8 mouse cellular contexts compared by ENCODE assay signal in genomic region chr17:28247613-28248012, GRCm38 (mm10). TPM values are rescaled to one million over a fixed set of nuclear protein-coding genes. Genes with fewer than 3 reads are reported as not detected.
A peak's percentile ranks its signal among the peaks of the same experiment; 100 is the strongest.
DNase-seq lines count a peak whose midpoint lies in the region; ATAC-seq and TF ChIP-seq lines count a peak whose summit lies in the region.

No protein-coding gene starts in this region.

- peak; percentile 72 for DNase-seq in embryonic facial prominence, embryonic 11.5 days (ENCODE audit: low spot score)
- peak; percentile 35 for DNase-seq in heart, postnatal 4 days
- DNase-seq in lung, postnatal 25 days (ENCODE audit: low spot score), result peak; percentile 48
- DNase-seq in cerebellum, adult 2 months, result no peak
- no peak for DNase-seq in left cerebral cortex, postnatal 10 days (ENCODE audit: extremely low spot score in 1 of 2, low spot score in 2 of 2)
- no peak for DNase-seq in urinary bladder, adult 2 months (ENCODE audit: low spot score)

- 0 out of 2 replicates have a peak overlapping the region, but pooled peaks have one; percentile 4 for H3K9ac ChIP-seq in forebrain, embryonic 12.5 days
- H3K9ac ChIP-seq in forebrain, embryonic 15.5 days (replicated peaks), result no peak overlapping the region
- no peak overlapping the region for H3K9ac ChIP-seq in embryonic facial prominence, embryonic 11.5 days (replicated peaks; ENCODE audit: low read length)

- no peak for TF ChIP-seq POLR2A in cerebellum, adult 2 months (IDR thresholded peaks at IDR 0.05; ENCODE audit: borderline replicate concordance, insufficient read depth, low read length)

- no peak overlapping the region for H3K27ac ChIP-seq in forebrain, embryonic 12.5 days
- no peak overlapping the region for H3K27ac ChIP-seq in forebrain, embryonic 15.5 days (replicated peaks)
- no peak overlapping the region for H3K27ac ChIP-seq in embryonic facial prominence, embryonic 11.5 days (replicated peaks; ENCODE audit: low read depth, low read length)
- no peak overlapping the region for H3K27ac ChIP-seq in cerebellum, adult 2 months (ENCODE audit: insufficient read depth, low read length)

- no peaks in the 10 kb centered on the region for H3K27me3 ChIP-seq in forebrain, embryonic 12.5 days
- no peaks in the 10 kb centered on the region for H3K27me3 ChIP-seq in forebrain, embryonic 15.5 days
- H3K27me3 ChIP-seq in embryonic facial prominence, embryonic 11.5 days (ENCODE audit: control insufficient read depth, insufficient read depth, low read length), result no peaks in the 10 kb centered on the region
- H3K27me3 ChIP-seq in cerebellum, adult 2 months (ENCODE audit: control insufficient read depth, insufficient read depth, low read length), result no peaks in the 10 kb centered on the region

- H3K4me1 ChIP-seq in forebrain, embryonic 12.5 days, result peaks cover 33% of the 10 kb centered on the region
- peaks cover 14% of the 10 kb centered on the region for H3K4me1 ChIP-seq in forebrain, embryonic 15.5 days
- H3K4me1 ChIP-seq in embryonic facial prominence, embryonic 11.5 days (ENCODE audit: control insufficient read depth, insufficient read depth, low read length), result peaks cover 8% of the 10 kb centered on the region
- H3K4me1 ChIP-seq in cerebellum, adult 2 months (ENCODE audit: control insufficient read depth, insufficient read depth, low read length), result 0 out of 2 replicates have a peak, but pooled peaks cover 4% of the 10 kb centered on the region

- intact Hi-C loops in left cerebral cortex, postnatal 10 days (cut with DNase I), result no loop called here

- H3K4me3 ChIP-seq in forebrain, embryonic 12.5 days (replicated peaks), result no peak overlapping the region
- no peak overlapping the region for H3K4me3 ChIP-seq in forebrain, embryonic 15.5 days
- H3K4me3 ChIP-seq in embryonic facial prominence, embryonic 11.5 days (ENCODE audit: low read depth, low read length), result no peak overlapping the region
- no peak overlapping the region for H3K4me3 ChIP-seq in cerebellum, adult 2 months (replicated peaks; ENCODE audit: insufficient read depth, low read depth, low read length)

- H3K36me3 ChIP-seq in forebrain, embryonic 12.5 days (replicated peaks), result no peaks in the 10 kb centered on the region
- H3K36me3 ChIP-seq in forebrain, embryonic 15.5 days, result no peaks in the 10 kb centered on the region
- no peaks in the 10 kb centered on the region; the same call in 1 of the 2 replicates for H3K36me3 ChIP-seq in embryonic facial prominence, embryonic 11.5 days (replicated peaks; ENCODE audit: control insufficient read depth, insufficient read depth, low read depth, low read length)

- H3K9me3 ChIP-seq in forebrain, embryonic 12.5 days, result no peaks in the 10 kb centered on the region
- no peaks in the 10 kb centered on the region for H3K9me3 ChIP-seq in forebrain, embryonic 15.5 days
- H3K9me3 ChIP-seq in embryonic facial prominence, embryonic 11.5 days (replicated peaks; ENCODE audit: control insufficient read depth, low read length), result no peaks in the 10 kb centered on the region

- ATAC-seq in forebrain, embryonic 12.5 days (ENCODE audit: low FRiP score), result no peak
- no peak for ATAC-seq in forebrain, embryonic 15.5 days (replicated peaks)
- ATAC-seq in embryonic facial prominence, embryonic 11.5 days (replicated peaks; ENCODE audit: insufficient number of reproducible peaks, low FRiP score, low TSS enrichment, low read depth), result no peak

- no peak overlapping the region for H3K4me2 ChIP-seq in forebrain, embryonic 12.5 days
- no peak overlapping the region for H3K4me2 ChIP-seq in forebrain, embryonic 15.5 days (replicated peaks)
- no peak overlapping the region for H3K4me2 ChIP-seq in embryonic facial prominence, embryonic 11.5 days (ENCODE audit: low read depth, low read length)

- no peak for TF ChIP-seq CTCF in cerebellum, adult 2 months (IDR thresholded peaks at IDR 0.05; ENCODE audit: borderline replicate concordance, insufficient read depth, low read depth, low read length)

- WGBS in forebrain, embryonic 12.5 days, result 77% methylated on average over 6 of the region's 6 CpGs
- WGBS in forebrain, embryonic 15.5 days, result 75% methylated on average over 6 of the region's 6 CpGs
- 23% methylated on average over 6 of the region's 6 CpGs for WGBS in embryonic facial prominence, embryonic 11.5 days
- WGBS in cerebellum, adult 2 months, result 41% methylated on average over 6 of the region's 6 CpGs

RNA-seq across cellular contexts. Expression of gene Ppard, which starts 15.1 kb away (rescaled TPM):
- 1.4 and 1.6 TPM in 2 replicates for polyA plus RNA-seq in forebrain, embryonic 12.5 days (2016; fragmentation: Nextera tagmentation; extraction: Ambion mirVana)
- 1.3 and 1.4 TPM in 2 replicates for polyA plus RNA-seq in forebrain, embryonic 15.5 days (2015; fragmentation: Nextera tagmentation; extraction: Ambion mirVana)
- polyA plus RNA-seq in embryonic facial prominence, embryonic 11.5 days (2014; fragmentation: Nextera tagmentation; extraction: Ambion mirVana), result 1.9 and 2.0 TPM in 2 replicates
- 10 to 100 TPM; 21.9 to 22.3 TPM for total RNA-seq in heart, postnatal 4 days (2021)
- 26.8 and 27.1 TPM in 2 replicates for polyA plus RNA-seq in cerebellum, adult 2 months (2012; rRNA removed)
- total RNA-seq in left cerebral cortex, postnatal 10 days (2021), result 10 to 100 TPM; 19.4 to 23.8 TPM
- polyA plus RNA-seq in urinary bladder, adult 2 months (2012; rRNA removed), result 23.8 and 30.0 TPM in 2 replicates

RNA-seq across cellular contexts. Expression of gene Def6, which starts 40.0 kb away (rescaled TPM):
- polyA plus RNA-seq in forebrain, embryonic 12.5 days (2016; fragmentation: Nextera tagmentation; extraction: Ambion mirVana), result 2.8 and 4.4 TPM in 2 replicates
- 3.7 and 4.8 TPM in 2 replicates for polyA plus RNA-seq in forebrain, embryonic 15.5 days (2015; fragmentation: Nextera tagmentation; extraction: Ambion mirVana)
- polyA plus RNA-seq in embryonic facial prominence, embryonic 11.5 days (2014; fragmentation: Nextera tagmentation; extraction: Ambion mirVana), result 2.6 and 3.0 TPM in 2 replicates
- 1 to 10 TPM; 2.8 to 3.3 TPM for total RNA-seq in heart, postnatal 4 days (2021)
- polyA plus RNA-seq in cerebellum, adult 2 months (2012; rRNA removed), result 4.2 and 5.4 TPM in 2 replicates
- total RNA-seq in left cerebral cortex, postnatal 10 days (2021), result 1 to 10 TPM; 4.9 to 5.4 TPM
- 20.4 and 22.5 TPM in 2 replicates for polyA plus RNA-seq in urinary bladder, adult 2 months (2012; rRNA removed)

Comparison
In these comparisons a context has a peak if more than half of its experiments do, and no peak if none do; other contexts are left out.
1. DNase-seq: peak in embryonic facial prominence, embryonic 11.5 days (single experiment), heart, postnatal 4 days (single experiment) and lung, postnatal 25 days (single experiment); none in cerebellum, adult 2 months (0 of 2), left cerebral cortex, postnatal 10 days (0 of 2) and urinary bladder, adult 2 months (single experiment).